Mouse (Mus musculus) lung, adult 2 months (tissue): ENCODE measurements around the gene Mlf2. TPM values are rescaled to one million over a fixed set of nuclear protein-coding genes. Genes with fewer than 3 reads are reported as not detected.

Source experiments
- DNase-seq: peaks from one replicate; pipeline ENCODE4 v3.0.0; 2022
- H3K4me1 ChIP-seq: fragments of 200-500 bp; 2 replicates; pipeline ENCODE4 v1.6.1; 2011; ENCODE audit warnings: low read length; ENCODE audit not compliant: control insufficient read depth, insufficient read depth
- H3K4me3 ChIP-seq: fragments of 200-500 bp; replicated peaks from 2 replicates; pipeline ENCODE3; 2011; ENCODE audit warnings: low read depth, mild to moderate bottlenecking, control low read depth, low read length; ENCODE audit errors: extremely low read depth
- CTCF ChIP-seq: fragments of 200-500 bp; IDR thresholded peaks from 2 replicates; pipeline ENCODE4 v1.5.1; 2011; ENCODE audit warnings: mild to moderate bottlenecking, low read length, control low read depth; ENCODE audit not compliant: insufficient read depth
- POLR2A ChIP-seq: fragments of 200-500 bp; IDR thresholded peaks from 2 replicates; pipeline ENCODE4 v1.6.1; 2011; ENCODE audit warnings: low read depth, mild to moderate bottlenecking, control low read depth, low read length, borderline replicate concordance; ENCODE audit errors: extremely low read depth
- WGBS: fragments of 180-500 bp; shearing (Covaris S2); methylation state at CpG from one replicate; pipeline ENCODE4 v1.1.7; 2018; 5-methylcytosine and 5-hydroxymethylcytosine counted together
- polyA plus RNA-seq: library from polyadenylated mRNA; depleted of rRNA; stranded (reverse); fragments of >200 nt; gene quantifications from 2 replicates; pipeline ENCODE4 v1.2.3, GENCODE M21; 2012

Gene Mlf2
- polyA plus RNA-seq, 1 experiment, result 336 TPM

- no peak for DNase-seq
- 13% methylated on average over 12 of the region's 13 CpGs for WGBS
- Histone ChIP-seq H3K4me1 (peaks cover 9% of the 10 kb centered on the region), H3K4me3 (no peak within 1 kb of the TSS)
- TF ChIP-seq CTCF (no peak), POLR2A (no peak)
Observed at GRCm38 (mm10) chr6:124911533-124912218, 19.5 kb upstream of the Mlf2 start, which contains the start of gene Lag3. Gene Lag3, minus strand, starts transcription at chr6:124911705.

- DNase-seq, result no peak
- H3K4me3 ChIP-seq, result no peak overlapping the region
- 42% methylated on average over 6 of the region's 6 CpGs for WGBS
- peaks cover 9% of the 10 kb centered on the region for H3K4me1 ChIP-seq
- no peak for TF ChIP-seq CTCF
- no peak for TF ChIP-seq POLR2A
Observed at GRCm38 (mm10) chr6:124913214-124913613, 18.0 kb upstream of the Mlf2 start.

GRCm38 (mm10) chr6:124913721-124914285 is 17.4 kb upstream of the Mlf2 start:
- no peak for TF ChIP-seq CTCF
- 0 out of 2 replicates have a peak, but pooled peaks have one; percentile 18 for TF ChIP-seq POLR2A
- DNase-seq, result no peak
- Histone ChIP-seq H3K4me3 (no peak overlapping the region), H3K4me1 (peaks cover 9% of the 10 kb centered on the region)
- 75% methylated on average over 14 of the region's 14 CpGs for WGBS

- DNase-seq, result no peak
- TF ChIP-seq POLR2A (no peak), CTCF (no peak)
- H3K4me1 ChIP-seq, result peaks cover 9% of the 10 kb centered on the region
- WGBS, result 82% methylated on average over 7 of the region's 7 CpGs
- H3K4me3 ChIP-seq, result no peak overlapping the region
Observed at GRCm38 (mm10) chr6:124914511-124914910, 16.7 kb upstream of the Mlf2 start.

- WGBS, result 35% methylated on average over 22 of the region's 22 CpGs
- TF ChIP-seq POLR2A (peak; percentile 36; the same call in 1 of the 2 replicates), CTCF (no peak)
- peak; percentile 70 for DNase-seq
- H3K4me3 ChIP-seq, result peak overlapping the region; percentile 79
- H3K4me1 ChIP-seq, result peaks cover 9% of the 10 kb centered on the region
Observed at GRCm38 (mm10) chr6:124915160-124915941, 15.8 kb upstream of the Mlf2 start.

GRCm38 (mm10) chr6:124915942-124916694 is 15.1 kb upstream of the Mlf2 start:
- WGBS, result 10% methylated on average over 12 of the region's 12 CpGs
- TF ChIP-seq POLR2A (no peak; the same call in 1 of the 2 replicates), CTCF (no peak)
- no peak for DNase-seq

GRCm38 (mm10) chr6:124916695-124917517 is 14.3 kb upstream of the Mlf2 start:
- TF ChIP-seq CTCF (peak; percentile 27; the same call in 1 of the 2 replicates), POLR2A (0 out of 2 replicates have a peak, but pooled peaks have one; percentile 21)
- peak; percentile 92 for DNase-seq
- Histone ChIP-seq H3K4me1 (peaks cover 19% of the 10 kb centered on the region), H3K4me3 (peak overlapping the region; percentile 79)
- 1% methylated on average over 52 of the region's 67 CpGs for WGBS

More at GRCm38 (mm10) chr6:124915942-124916694, 15.1 kb upstream of the Mlf2 start:
- Histone ChIP-seq H3K4me1 (peaks cover 13% of the 10 kb centered on the region), H3K4me3 (peak overlapping the region; percentile 79)

- WGBS, result 1% methylated on average over 58 of the region's 89 CpGs
- peak; percentile 93 for DNase-seq
- TF ChIP-seq CTCF (no peak), POLR2A (peak; percentile 73; the same call in 1 of the 2 replicates)
- Histone ChIP-seq H3K4me1 (peaks cover 19% of the 10 kb centered on the region), H3K4me3 (peak overlapping the region; percentile 79)
Observed at GRCm38 (mm10) chr6:124917518-124918330, 13.5 kb upstream of the Mlf2 start.
